Mouse (Mus musculus) hindbrain, postnatal 0 days (tissue): Measurements from ENCODE around the gene Ptprs. TPM values are rescaled to one million over a fixed set of nuclear protein-coding genes. Genes with fewer than 3 reads are reported as not detected.

Experiments used
- ATAC-seq: fragments of 200-750 bp; cut with Nextera tagmentation; 2 replicates; pipeline ENCODE4 v1.8.0; 2017; ENCODE audit warnings: mild to moderate bottlenecking, moderate TSS enrichment, moderate library complexity
- DNase-seq: peaks from one replicate; pipeline ENCODE4 v3.0.0-alpha.2; 2015; ENCODE audit warnings: low spot score
- H3K27ac ChIP-seq: fragments of 300-500 bp; sonication (generic); 2 replicates; pipeline ENCODE4 v1.5.1; 2014; ENCODE audit warnings: mild to moderate bottlenecking
- H3K27me3 ChIP-seq: fragments of 300-500 bp; sonication (generic); 2 replicates; pipeline ENCODE4 v1.6.1; 2014; ENCODE audit warnings: low read length, mixed read lengths; ENCODE audit not compliant: insufficient read depth
- H3K36me3 ChIP-seq: fragments of 300-500 bp; sonication (generic); 2 replicates; pipeline ENCODE4 v1.6.1; 2014; ENCODE audit warnings: low read length, mixed read lengths; ENCODE audit not compliant: insufficient read depth
- H3K4me1 ChIP-seq: fragments of 300-500 bp; sonication (generic); 2 replicates; pipeline ENCODE4 v1.6.1; 2014; ENCODE audit warnings: antibody characterized with exemption, low read length, mixed read lengths; ENCODE audit not compliant: insufficient read depth
- H3K4me2 ChIP-seq: fragments of 300-500 bp; sonication (generic); 2 replicates; pipeline ENCODE4 v1.6.1; 2014; ENCODE audit warnings: low read depth, mild to moderate bottlenecking, low read length, moderate library complexity, mixed read lengths
- H3K4me3 ChIP-seq: fragments of 300-500 bp; sonication (generic); 2 replicates; pipeline ENCODE4 v1.5.1; 2014; ENCODE audit warnings: low read length
- H3K9ac ChIP-seq: fragments of 300-500 bp; sonication (generic); replicated peaks from 2 replicates; pipeline ENCODE4 v1.6.1; 2014; ENCODE audit warnings: mild to moderate bottlenecking, low read length, moderate library complexity, mixed read lengths
- H3K9me3 ChIP-seq: fragments of 300-500 bp; sonication (generic); 2 replicates; pipeline ENCODE4 v1.6.1; 2016; ENCODE audit warnings: low read length, mixed read lengths
- CTCF ChIP-seq: IDR thresholded peaks from 2 replicates; pipeline ENCODE4 v1.5.1; 2016; ENCODE audit warnings: antibody characterized with exemption, control low read depth, low read depth
- WGBS: fragments of 180-500 bp; shearing (Covaris S2); extraction: QIAGEN DNeasy Blood & Tissue Kit; methylation state at CpG from one replicate; pipeline ENCODE4 v1.1.7; 2014; 5-methylcytosine and 5-hydroxymethylcytosine counted together
- polyA plus RNA-seq: library from polyadenylated mRNA; unstranded; fragments of >200 nt; fragmentation: Nextera tagmentation; extraction: Ambion mirVana; gene quantifications from 2 replicates; pipeline ENCODE4 v1.2.1, GENCODE M21; 2015
- total RNA-seq: library from RNA; depleted of rRNA; stranded (reverse); fragments of >200 nt; gene quantifications from 2 replicates; pipeline ENCODE4 v1.2.3, GENCODE M21; 2014

Ptprs gene
- total and polyA plus RNA-seq, 2 experiments from 2014 or later, result 198 to 913 TPM

- Histone ChIP-seq H3K9ac (no peak overlapping the region), H3K36me3 (peaks cover 30% of the 10 kb centered on the region)
- no peak for ATAC-seq
Observed at GRCm38 (mm10) chr17:56407379-56407778, 68.9 kb downstream of the Ptprs start.

GRCm38 (mm10) chr17:56406878-56407277 lies 69.4 kb downstream of the Ptprs start:
- Histone ChIP-seq H3K27ac (peak overlapping the region; percentile 43), H3K27me3 (no peaks in the 10 kb centered on the region), H3K4me1 (peaks cover 7% of the 10 kb centered on the region; the same call in 1 of the 2 replicates), H3K9ac (no peak overlapping the region), H3K4me3 (no peak overlapping the region), H3K9me3 (no peaks in the 10 kb centered on the region), H3K36me3 (peaks cover 30% of the 10 kb centered on the region), H3K4me2 (no peak overlapping the region)
- no peak for ATAC-seq
- DNase-seq, result no peak
- 35% methylated on average over 4 of the region's 4 CpGs for WGBS
- no peak for TF ChIP-seq CTCF

More at GRCm38 (mm10) chr17:56407379-56407778, 68.9 kb downstream of the Ptprs start:
- H3K9me3 ChIP-seq, result no peaks in the 10 kb centered on the region
- H3K4me3 ChIP-seq, result no peak overlapping the region
- H3K4me1 ChIP-seq, result peaks cover 7% of the 10 kb centered on the region; the same call in 1 of the 2 replicates
- H3K4me2 ChIP-seq, result no peak overlapping the region
- no peaks in the 10 kb centered on the region for H3K27me3 ChIP-seq
- TF ChIP-seq CTCF, result no peak
- 26% methylated on average over 8 of the region's 8 CpGs for WGBS
- no peak for DNase-seq
- peak overlapping the region; percentile 43 for H3K27ac ChIP-seq

- DNase-seq (no peak), ATAC-seq (no peak)
- Histone ChIP-seq H3K27ac (peak overlapping the region; percentile 43), H3K4me1 (peaks cover 7% of the 10 kb centered on the region; the same call in 1 of the 2 replicates), H3K4me2 (no peak overlapping the region), H3K36me3 (peaks cover 30% of the 10 kb centered on the region), H3K9ac (no peak overlapping the region), H3K9me3 (no peaks in the 10 kb centered on the region), H3K4me3 (no peak overlapping the region), H3K27me3 (no peaks in the 10 kb centered on the region)
- no peak for TF ChIP-seq CTCF
- WGBS, result 71% methylated on average over 14 of the region's 14 CpGs
Observed at GRCm38 (mm10) chr17:56405856-56406840, 70.1 kb downstream of the Ptprs start.

GRCm38 (mm10) chr17:56405341-56405740 lies 70.9 kb downstream of the Ptprs start:
- WGBS, result 86% methylated on average over 3 of the region's 3 CpGs
- Histone ChIP-seq H3K27me3 (no peaks in the 10 kb centered on the region), H3K4me1 (peaks cover 7% of the 10 kb centered on the region; the same call in 1 of the 2 replicates), H3K4me3 (no peak overlapping the region), H3K27ac (no peak overlapping the region), H3K9ac (no peak overlapping the region), H3K9me3 (no peaks in the 10 kb centered on the region), H3K36me3 (peaks cover 32% of the 10 kb centered on the region), H3K4me2 (no peak overlapping the region)
- ATAC-seq (no peak), DNase-seq (no peak)
- TF ChIP-seq CTCF, result no peak

GRCm38 (mm10) chr17:56401051-56401521 lies 75.2 kb downstream of the Ptprs start:
- Histone ChIP-seq H3K9ac (0 out of 2 replicates have a peak overlapping the region, but pooled peaks have one; percentile 24), H3K4me2 (no peak overlapping the region), H3K36me3 (peaks cover 56% of the 10 kb centered on the region), H3K4me3 (no peak overlapping the region), H3K9me3 (no peaks in the 10 kb centered on the region), H3K4me1 (no peaks in the 10 kb centered on the region), H3K27me3 (no peaks in the 10 kb centered on the region), H3K27ac (no peak overlapping the region)
- TF ChIP-seq CTCF, result no peak
- ATAC-seq (no peak), DNase-seq (no peak)
- 85% methylated on average over 4 of the region's 4 CpGs for WGBS

GRCm38 (mm10) chr17:56400221-56400620 lies 76.1 kb downstream of the Ptprs start:
- ATAC-seq, result no peak
- 81% methylated on average over 3 of the region's 3 CpGs for WGBS
- no peak overlapping the region for H3K4me3 ChIP-seq

More at GRCm38 (mm10) chr17:56400221-56400620, 76.1 kb downstream of the Ptprs start:
- DNase-seq, result no peak
- Histone ChIP-seq H3K27me3 (no peaks in the 10 kb centered on the region), H3K27ac (no peak overlapping the region), H3K36me3 (peaks cover 61% of the 10 kb centered on the region), H3K9ac (no peak overlapping the region), H3K4me2 (no peak overlapping the region), H3K9me3 (no peaks in the 10 kb centered on the region), H3K4me1 (no peaks in the 10 kb centered on the region)
- no peak for TF ChIP-seq CTCF
